18 mouse cellular contexts compared by ENCODE assay signal in the genomic region with DNA sequence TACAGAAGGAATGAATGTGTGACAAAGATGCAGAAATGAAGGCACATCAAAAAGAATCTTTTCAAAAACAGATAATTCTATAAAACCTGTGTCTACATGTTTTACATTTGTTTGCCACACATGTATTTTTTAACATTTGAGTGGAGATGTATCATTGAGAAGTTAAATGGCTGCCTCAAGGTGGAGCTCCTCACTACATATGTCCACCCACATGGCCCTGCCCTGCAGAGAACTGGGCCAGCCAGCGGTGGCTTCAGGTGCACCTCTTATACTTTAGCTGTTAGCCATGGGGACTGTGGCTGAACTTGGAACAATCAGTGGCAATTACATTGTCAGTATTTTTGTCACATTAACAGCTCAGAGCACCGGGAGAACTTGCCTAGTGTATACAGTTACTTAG.
DNase-seq lines count a peak whose midpoint lies in the region; ATAC-seq and TF ChIP-seq lines count a peak whose summit lies in the region.
"Had no signal": no experiment of that assay in that cellular context is flagged by ENCODE, and none has a peak within 500 bp of the region (broad histone marks: within the 10 kb centered on the region; RNA-seq: fewer than 3 reads in every experiment).

No protein-coding gene starts in this region.

- TF ChIP-seq EP300 in CH12.LX (IDR thresholded peaks at IDR 0.05; ENCODE audit: low read length), result no peak

- in situ Hi-C loops in CH12.LX (cut with MboI; ENCODE audit: low pct_ligation_motif_present, low pct_unique_long_range_greater_than_20kb, low sequenced_read_pairs), result no loop called here
- in situ Hi-C loops in Patski (cut with MboI; ENCODE audit: low pct_unique_long_range_greater_than_20kb), result no loop called here

- TF ChIP-seq POLR2A in CH12.LX (IDR thresholded peaks at IDR 0.05; ENCODE audit: low read depth, low read length), result no peak

- DNase-seq in hindbrain, embryonic 11.5 days (ENCODE audit: low spot score), result no peak
- no peak for DNase-seq in layer of hippocampus, adult 2 months (ENCODE audit: low spot score in 2 of 2)
- no peak for DNase-seq in layer of hippocampus, postnatal 10 days (ENCODE audit: low spot score in 2 of 2)
- DNase-seq in CH12.LX (ENCODE audit: extremely low read depth) (peak; percentile 12), Patski (ENCODE audit: low read depth, low spot score) (no peak)
- DNase-seq in ovary, postnatal 14 days (ENCODE audit: low spot score), result no peak
- DNase-seq: adrenal gland, postnatal 14 days; cerebellum, adult 18-20 months; cerebellum, postnatal 10 days; gastrocnemius, postnatal 14 days; heart, postnatal 36 days; kidney, adult 11 months had no signal

- H3K4me3 ChIP-seq in hindbrain, embryonic 16.5 days (ENCODE audit: low read length), result no peak overlapping the region
- H3K4me3 ChIP-seq in hindbrain, embryonic 11.5 days (ENCODE audit: low read depth, low read length), result no peak overlapping the region
- no peak overlapping the region for H3K4me3 ChIP-seq in layer of hippocampus, adult 2 months
- H3K4me3 ChIP-seq in CH12.LX (replicated peaks in 1 of 3; ENCODE audit: low read depth in 2 of 3, low read length in 2 of 3, poor library complexity in 1 of 3), result no peak overlapping the region
- H3K4me3 ChIP-seq: embryonic facial prominence, embryonic 12.5 days; heart, embryonic 12.5 days; hindbrain, embryonic 13.5 days had no signal

- H3K27me3 ChIP-seq in hindbrain, embryonic 16.5 days (replicated peaks; ENCODE audit: control insufficient read depth, insufficient read depth, low read length), result no peaks in the 10 kb centered on the region
- H3K27me3 ChIP-seq in hindbrain, embryonic 11.5 days (ENCODE audit: control insufficient read depth, insufficient read depth, low read length), result no peaks in the 10 kb centered on the region
- H3K27me3 ChIP-seq in CH12.LX (replicated peaks) (no peaks in the 10 kb centered on the region), Patski (no peaks in the 10 kb centered on the region)
- H3K27me3 ChIP-seq: embryonic facial prominence, embryonic 12.5 days; heart, embryonic 12.5 days; hindbrain, embryonic 13.5 days had no signal

- H3K4me1 ChIP-seq in hindbrain, embryonic 16.5 days (ENCODE audit: control insufficient read depth, insufficient read depth, low read depth, low read length), result no peaks in the 10 kb centered on the region
- H3K4me1 ChIP-seq in hindbrain, embryonic 11.5 days (replicated peaks; ENCODE audit: control insufficient read depth, insufficient read depth, low read length), result no peaks in the 10 kb centered on the region
- no peaks in the 10 kb centered on the region for H3K4me1 ChIP-seq in CH12.LX (ENCODE audit: control insufficient read depth in 1 of 2, insufficient read depth in 2 of 2)
- H3K4me1 ChIP-seq: heart, embryonic 12.5 days; hindbrain, embryonic 13.5 days had no signal

- dilution Hi-C loops in CH12.LX (cut with MboI; ENCODE audit: extremely low pct_ligation_motif_present, extremely low pct_unique_long_range_greater_than_20kb, low sequenced_read_pairs), result no loop called here

- H3K27ac ChIP-seq in hindbrain, embryonic 16.5 days (ENCODE audit: low read depth, low read length), result no peak overlapping the region
- no peak overlapping the region for H3K27ac ChIP-seq in hindbrain, embryonic 11.5 days (ENCODE audit: low read depth, low read length)
- H3K27ac ChIP-seq in layer of hippocampus, adult 2 months, result peak overlapping the region; percentile 8; the same call in 1 of the 2 replicates
- no peak overlapping the region for H3K27ac ChIP-seq in CH12.LX (ENCODE audit: insufficient read depth, low read depth)
- H3K27ac ChIP-seq: embryonic facial prominence, embryonic 12.5 days; hindbrain, embryonic 13.5 days had no signal

- 64% methylated on average over 2 of the region's 2 CpGs for WGBS in hindbrain, embryonic 16.5 days
- 81% methylated on average over 2 of the region's 2 CpGs for WGBS in hindbrain, embryonic 11.5 days

- H3K9me3 ChIP-seq in hindbrain, embryonic 16.5 days (ENCODE audit: control insufficient read depth, low read length), result no peaks in the 10 kb centered on the region
- H3K9me3 ChIP-seq in hindbrain, embryonic 11.5 days (ENCODE audit: control insufficient read depth, low read length), result no peaks in the 10 kb centered on the region
- H3K9me3 ChIP-seq in CH12.LX (replicated peaks; ENCODE audit: low read length), result no peaks in the 10 kb centered on the region
- H3K9me3 ChIP-seq: embryonic facial prominence, embryonic 12.5 days; G1E; heart, embryonic 12.5 days; hindbrain, embryonic 13.5 days had no signal

- no peak overlapping the region for H3K4me2 ChIP-seq in hindbrain, embryonic 16.5 days (ENCODE audit: low read length)
- H3K4me2 ChIP-seq in hindbrain, embryonic 11.5 days (replicated peaks; ENCODE audit: low read depth, low read length), result no peak overlapping the region
- no peak overlapping the region for H3K4me2 ChIP-seq in CH12.LX (ENCODE audit: insufficient read depth, low read depth, poor library complexity, severe bottlenecking)
- H3K4me2 ChIP-seq: embryonic facial prominence, embryonic 12.5 days; heart, embryonic 12.5 days; hindbrain, embryonic 13.5 days had no signal

- no peaks in the 10 kb centered on the region for H3K79me2 ChIP-seq in CH12.LX (replicated peaks; ENCODE audit: control insufficient read depth, extremely low read depth, insufficient read depth, poor library complexity, severe bottlenecking)

- POLR2A ChIA-PET in Patski (lab: Charles Lee), result no interaction called here

- CTCF ChIA-PET in Patski (lab: Charles Lee), result interaction anchor here (1.4 kb wide), 1 partner anchor 9 kb away, joined by 4 read pairs; no protein-coding TSS in a partner anchor

- peaks cover 19% of the 10 kb centered on the region for H3K36me3 ChIP-seq in hindbrain, embryonic 16.5 days (ENCODE audit: control insufficient read depth, insufficient read depth, low read length)
- H3K36me3 ChIP-seq in hindbrain, embryonic 11.5 days (ENCODE audit: control insufficient read depth, insufficient read depth, low read length), result no peaks in the 10 kb centered on the region
- no peaks in the 10 kb centered on the region for H3K36me3 ChIP-seq in CH12.LX (replicated peaks in 1 of 2; ENCODE audit: control insufficient read depth in 1 of 2, insufficient read depth in 1 of 2, low read length in 1 of 2)
- H3K36me3 ChIP-seq: G1E had no signal

- TF ChIP-seq CTCF in layer of hippocampus, adult 2 months (conservative IDR thresholded peaks at IDR 0.05), result peak; percentile 26
- TF ChIP-seq CTCF in CH12.LX (conservative IDR thresholded peaks at IDR 0.05 in 1 of 2, IDR thresholded peaks at IDR 0.05 in 1 of 2; ENCODE audit: low read depth in 2 of 2, low read length in 2 of 2) (peak in 1 of 2 experiments; percentile 53; a peak in 2 of 4 replicates), Patski (IDR thresholded peaks at IDR 0.05) (peak; percentile 19)

- H3K9ac ChIP-seq in hindbrain, embryonic 16.5 days (ENCODE audit: low read depth, low read length), result no peak overlapping the region
- no peak overlapping the region for H3K9ac ChIP-seq in hindbrain, embryonic 11.5 days (ENCODE audit: low read depth, low read length)
- no peak overlapping the region for H3K9ac ChIP-seq in CH12.LX (ENCODE audit: insufficient read depth, low read depth)
- H3K9ac ChIP-seq: embryonic facial prominence, embryonic 12.5 days; heart, embryonic 12.5 days; hindbrain, embryonic 13.5 days had no signal

- peak; percentile 56 for TF ChIP-seq RAD21 in CH12.LX (IDR thresholded peaks at IDR 0.05; ENCODE audit: low read depth, low read length)

- peak; percentile 42; the same call in 1 of the 2 replicates for ATAC-seq in hindbrain, embryonic 16.5 days
- ATAC-seq in hindbrain, embryonic 11.5 days (ENCODE audit: low FRiP score), result no peak
- ATAC-seq in Patski, result no peak
- ATAC-seq: forebrain, embryonic 16.5 days had no signal

TF ChIP-seq in CH12.LX, 34 proteins besides CTCF, POLR2A, EP300 and RAD21:
- no peak for TF ChIP-seq JUN (IDR thresholded peaks at IDR 0.05; ENCODE audit: insufficient read depth, low read depth, low read length)
- peak; percentile 52 for TF ChIP-seq SMC3 (IDR thresholded peaks at IDR 0.05; ENCODE audit: low read depth, low read length)
